Mouse (Mus musculus) ES-Bruce4 (cell line): Measurements from ENCODE around the gene Anp32a.

Experiments
- CTCF ChIP-seq: IDR thresholded peaks from one replicate; pipeline ENCODE4 v1.8.1; 2011; ENCODE audit warnings: low read depth, low read length
- EP300 ChIP-seq: IDR thresholded peaks from 2 replicates; pipeline ENCODE4 v1.6.1; 2011; ENCODE audit warnings: low read depth, low read length; ENCODE audit not compliant: insufficient read depth

DNA sequence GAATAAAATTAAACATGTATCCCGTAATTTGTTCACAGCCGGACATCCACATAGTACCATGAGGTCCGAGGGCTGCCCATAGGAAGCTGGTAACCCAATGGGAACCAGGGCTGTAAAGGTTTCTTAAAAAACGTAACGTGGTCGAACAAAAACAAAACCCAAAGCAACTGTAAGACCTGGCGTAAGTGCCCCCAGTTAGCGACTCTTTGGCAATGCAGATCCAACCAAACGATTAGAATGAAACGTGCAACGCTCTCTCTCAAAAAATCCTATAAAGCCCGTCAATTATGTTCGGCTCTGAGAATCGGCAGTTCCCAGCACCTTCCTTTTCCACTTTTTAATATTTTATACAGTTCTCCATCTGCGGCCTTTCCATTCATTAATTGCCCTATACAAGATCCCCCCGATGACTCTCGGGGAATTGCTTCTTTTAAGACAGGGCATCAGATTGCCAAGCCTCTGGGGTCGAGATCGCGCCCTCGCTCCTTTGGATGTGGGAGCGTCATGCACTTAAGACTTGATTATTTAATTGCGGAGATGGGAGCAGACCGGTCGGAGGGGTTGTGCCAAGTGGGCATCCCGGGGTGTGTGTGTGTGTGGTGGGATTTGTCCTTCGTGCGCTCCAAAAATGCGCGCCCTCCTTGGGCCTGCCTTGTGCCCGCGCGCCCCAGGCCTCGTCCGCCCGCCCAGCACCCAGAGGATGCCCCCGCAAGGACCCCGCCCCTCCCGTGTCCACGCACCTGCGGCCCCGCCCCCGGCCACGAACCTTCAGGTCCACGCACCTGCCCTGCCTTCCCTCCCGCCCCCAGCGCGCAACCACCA, 581 bp upstream of the Anp32a start:
- TF ChIP-seq EP300, result no peak
- TF ChIP-seq CTCF, result no peak
